Mouse (Mus musculus) urinary bladder, adult 2 months (tissue): ENCODE data around the gene Ramp3. TPM values are rescaled to one million over a fixed set of nuclear protein-coding genes. Genes with fewer than 3 reads are reported as not detected.

ENCODE experiments used
- polyA plus RNA-seq: library from polyadenylated mRNA; depleted of rRNA; stranded (reverse); fragments of >200 nt; gene quantifications from 2 replicates; pipeline ENCODE4 v1.2.3, GENCODE M21; 2012; rRNA removed

The Ramp3 gene
- polyA plus RNA-seq, 1 experiment = 2.5 TPM

Other genes with a start within 250 kb of the Ramp3 start
- 1,961 and 2,442 TPM in 2 replicates for gene Ppia, start 243.1 kb upstream of the Ramp3 start, polyA plus RNA-seq
- 97.0 and 110 TPM in 2 replicates for gene H2afv, start 214.1 kb upstream of the Ramp3 start, polyA plus RNA-seq
- 22.3 and 29.5 TPM in 2 replicates for gene Purb, start 182.6 kb upstream of the Ramp3 start, polyA plus RNA-seq
- 10.1 and 12.6 TPM in 2 replicates for gene Myo1g, start 137.6 kb upstream of the Ramp3 start, polyA plus RNA-seq
- 66.1 and 77.6 TPM in 2 replicates for gene Ccm2, start 111.6 kb upstream of the Ramp3 start, polyA plus RNA-seq
- 19.1 and 24.0 TPM in 2 replicates for gene Nacad, start 52.5 kb upstream of the Ramp3 start, polyA plus RNA-seq
- 41.5 and 50.3 TPM in 2 replicates for gene Tbrg4, start 32.5 kb upstream of the Ramp3 start, polyA plus RNA-seq
- not detected in 2 replicates for gene Wap, start 19.9 kb upstream of the Ramp3 start, polyA plus RNA-seq
- gene Gm11983, start 179.1 kb downstream of the Ramp3 start, polyA plus RNA-seq = not detected in 2 replicates